Mouse (Mus musculus) layer of hippocampus, adult 2 months (tissue): Measurements from ENCODE around the gene Tll2. TPM values are rescaled to one million over a fixed set of nuclear protein-coding genes. Genes with fewer than 3 reads are reported as not detected.

ENCODE experiments used
- DNase-seq, 2 experiments: peaks; one replicate each; pipeline ENCODE4 v3.0.0; 2022; ENCODE audit warnings: low spot score in 2 of 2
- H3K27ac ChIP-seq: fragments of 200-600 bp; 2 replicates; pipeline ENCODE4 v1.8.1; 2022
- H3K4me3 ChIP-seq: fragments of 200-600 bp; 2 replicates; pipeline ENCODE4 v1.8.1; 2022; ENCODE audit warnings: mild to moderate bottlenecking
- CTCF ChIP-seq: fragments of 200-600 bp; conservative IDR thresholded peaks from 2 replicates; pipeline ENCODE4 v1.8.1; 2022; ENCODE audit warnings: antibody characterized with exemption, mild to moderate bottlenecking, moderate library complexity
- total RNA-seq, 2 experiments: library from RNA; stranded (reverse); gene quantifications; 2 replicates each; pipeline ENCODE4 v1.2.3; 2021

The Tll2 gene
- total RNA-seq, 2 experiments from 2014 or later, result 0.61 to 0.69 TPM

DNA sequence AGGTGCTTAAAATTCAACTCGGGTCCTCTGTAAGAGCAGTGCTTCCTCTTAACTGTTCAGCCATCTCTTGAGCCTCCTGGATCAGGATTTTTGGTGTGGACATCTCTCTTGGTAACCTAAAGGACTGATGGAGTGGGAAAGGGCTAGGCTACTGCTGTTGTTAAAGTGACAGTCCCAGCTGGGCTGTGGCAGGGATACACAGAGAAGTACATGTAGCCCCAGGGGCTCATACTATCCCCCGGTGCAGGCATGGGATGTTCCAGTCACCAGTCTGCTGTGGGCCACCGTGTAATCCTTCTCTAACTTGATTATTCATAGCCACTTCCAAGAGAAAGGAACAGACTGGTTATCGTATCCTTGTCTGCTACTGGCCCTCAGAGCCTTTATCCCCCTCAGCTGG, 109.6 kb downstream of the Tll2 start:
- Histone ChIP-seq H3K4me3 (no peak overlapping the region), H3K27ac (no peak overlapping the region)
- DNase-seq, result no peak
- TF ChIP-seq CTCF, result no peak

DNA sequence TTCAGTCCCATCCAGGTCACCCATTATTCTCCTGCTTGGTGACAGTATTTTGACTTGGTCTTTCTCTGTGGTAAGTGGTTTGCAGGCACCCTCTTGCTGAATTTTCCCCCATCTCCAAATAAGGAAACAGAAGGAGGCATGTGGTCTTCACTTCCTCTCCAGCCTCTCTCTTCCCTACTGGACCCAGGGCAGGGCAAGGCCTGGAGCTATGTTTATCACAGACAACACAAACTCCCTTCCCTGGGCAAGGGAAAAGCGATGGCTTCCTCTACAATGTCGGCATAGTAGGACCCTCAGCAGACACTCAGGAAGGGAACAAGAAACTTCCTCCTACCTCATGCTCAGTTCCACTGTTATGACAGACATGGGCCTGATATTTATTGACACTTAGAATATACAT, 114.7 kb downstream of the Tll2 start:
- Histone ChIP-seq H3K4me3 (no peak overlapping the region), H3K27ac (no peak overlapping the region)
- TF ChIP-seq CTCF, result no peak
- no peak for DNase-seq

DNA sequence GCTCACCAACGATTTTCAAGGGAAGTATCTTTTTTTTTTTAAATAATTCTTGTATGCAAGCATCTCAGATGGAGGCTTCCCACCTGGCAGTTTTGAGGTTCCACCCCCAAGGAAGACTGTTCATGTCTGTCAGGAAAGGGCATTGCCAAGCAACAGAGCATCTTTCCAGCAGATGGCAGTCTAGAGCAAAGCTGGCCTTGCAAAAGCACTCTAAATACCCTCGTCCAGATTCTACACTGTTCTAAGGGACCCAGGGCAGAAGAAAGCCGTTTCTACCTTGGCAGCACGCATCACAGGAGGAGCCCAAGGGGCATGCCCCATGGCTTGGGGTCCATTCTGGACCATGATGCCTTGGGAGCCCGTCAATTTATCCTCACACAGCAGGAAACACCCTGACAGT, 116.8 kb downstream of the Tll2 start:
- peak; percentile 93 for TF ChIP-seq CTCF
- DNase-seq, result peak; percentile 61 to 77
- H3K27ac ChIP-seq, result no peak overlapping the region

DNA sequence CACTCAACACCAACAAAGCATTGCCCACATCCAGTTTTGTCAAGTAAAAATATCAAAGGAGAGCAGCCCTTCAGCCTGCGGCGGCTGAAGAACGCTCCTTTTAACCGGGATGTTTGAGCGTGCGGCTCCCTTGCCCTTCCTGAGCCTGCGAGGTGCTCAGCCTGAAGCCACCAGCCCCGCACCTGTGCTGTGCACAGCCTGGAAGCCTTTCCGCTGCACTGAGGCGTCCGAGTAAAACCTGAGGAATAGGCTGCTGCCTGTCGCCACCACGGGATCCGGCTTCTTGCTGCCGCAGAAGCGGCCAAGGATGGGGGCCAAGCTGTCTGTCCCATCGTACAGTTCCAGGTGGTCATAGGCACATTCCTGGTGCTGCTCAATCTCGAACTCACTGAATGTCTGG, 118.1 kb downstream of the Tll2 start:
- Histone ChIP-seq H3K4me3 (no peak overlapping the region; the same call in 1 of the 2 replicates), H3K27ac (no peak overlapping the region)
- TF ChIP-seq CTCF, result no peak
- DNase-seq, result no peak

More for the DNA sequence above, 116.8 kb downstream of the Tll2 start:
- H3K4me3 ChIP-seq, result no peak overlapping the region

DNA sequence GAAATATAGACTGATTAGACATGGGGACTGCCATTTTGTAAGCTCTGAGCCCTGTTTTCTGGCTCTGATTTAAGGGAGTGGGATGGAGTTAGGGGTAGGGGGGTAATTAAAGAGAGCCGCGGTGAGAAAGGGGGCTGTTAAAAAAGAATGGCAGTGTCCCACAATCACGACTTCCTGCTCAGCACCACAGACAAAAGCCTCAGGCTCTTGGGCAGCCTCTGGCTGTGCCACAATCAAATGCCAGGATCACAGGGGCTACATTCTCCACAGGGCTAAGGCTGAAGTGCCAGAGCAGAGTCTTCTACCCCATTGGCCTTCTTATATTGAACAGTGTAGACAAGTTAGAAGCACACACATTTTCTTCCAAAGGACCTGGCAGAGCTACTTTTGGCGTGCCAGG, 118.7 kb downstream of the Tll2 start:
- Histone ChIP-seq H3K4me3 (no peak overlapping the region), H3K27ac (no peak overlapping the region)
- DNase-seq, result no peak
- no peak for TF ChIP-seq CTCF

DNA sequence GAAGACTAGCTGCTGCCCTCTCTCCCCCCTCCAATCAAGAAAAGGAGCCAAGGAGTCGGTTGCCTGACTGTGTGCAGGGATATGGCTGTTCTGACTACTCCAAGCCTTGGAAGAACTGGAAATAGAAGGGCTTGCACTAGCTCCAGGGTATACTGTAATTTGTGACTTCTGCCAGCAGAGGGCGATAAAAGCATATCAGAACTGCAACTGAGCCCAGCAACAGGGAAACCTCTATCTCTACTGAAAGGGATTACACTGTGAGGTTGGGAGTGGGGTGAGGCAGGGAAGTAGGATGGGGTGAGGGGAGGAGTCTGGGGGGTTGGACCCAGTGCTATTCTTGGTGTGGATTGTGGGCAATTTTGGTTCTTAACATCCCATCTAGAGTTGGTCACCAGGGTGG, 119.9 kb downstream of the Tll2 start:
- no peak overlapping the region for H3K4me3 ChIP-seq
- H3K27ac ChIP-seq, result peak overlapping the region; percentile 32; the same call in 1 of the 2 replicates
- DNase-seq, result peak; percentile 85 to 92
- TF ChIP-seq CTCF, result peak; percentile 86

DNA sequence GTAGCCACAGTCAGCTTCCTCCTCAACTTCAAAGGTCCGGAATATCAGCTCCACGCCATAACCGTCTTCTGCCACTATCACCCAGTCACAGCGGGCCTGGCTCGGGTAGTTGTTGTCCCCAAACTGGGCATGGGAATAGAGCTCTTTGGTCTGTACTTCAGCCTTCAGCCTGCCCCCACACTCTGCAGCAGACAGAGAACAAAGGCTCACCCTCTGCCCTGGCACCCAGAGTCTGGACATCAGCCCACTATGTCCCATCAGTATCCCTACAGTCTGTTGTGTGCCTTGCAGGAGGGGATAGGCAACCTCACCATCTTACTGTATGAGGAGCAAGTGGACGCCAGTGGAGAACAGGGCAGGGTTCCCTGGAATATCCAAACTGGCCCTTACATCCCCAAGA, 120.3 kb downstream of the Tll2 start:
- Histone ChIP-seq H3K4me3 (no peak overlapping the region; the same call in 1 of the 2 replicates), H3K27ac (peak overlapping the region; percentile 73)
- DNase-seq, result no peak
- TF ChIP-seq CTCF, result no peak

DNA sequence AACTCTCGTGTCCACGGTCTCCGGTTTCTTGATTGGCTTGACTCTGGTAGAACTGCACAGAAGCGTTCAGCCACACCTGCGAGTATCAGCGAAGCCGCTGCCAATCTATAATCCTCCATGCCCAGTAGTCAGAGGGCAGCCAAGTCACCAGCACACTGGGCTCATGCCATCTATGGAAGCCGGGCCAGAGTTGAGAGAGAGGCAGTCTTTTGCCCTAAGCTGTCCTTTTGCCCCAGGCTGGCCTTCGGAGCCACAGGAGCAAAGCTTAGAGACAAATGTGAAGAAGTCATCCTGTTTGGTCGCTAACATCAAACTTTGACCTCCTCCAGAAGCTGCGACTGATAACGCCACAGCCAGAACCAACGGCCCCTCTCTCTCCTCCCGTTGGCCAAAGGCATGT, 123.0 kb downstream of the Tll2 start:
- no peak overlapping the region for H3K4me3 ChIP-seq
- no peak for TF ChIP-seq CTCF
- no peak for DNase-seq
- no peak overlapping the region for H3K27ac ChIP-seq

DNA sequence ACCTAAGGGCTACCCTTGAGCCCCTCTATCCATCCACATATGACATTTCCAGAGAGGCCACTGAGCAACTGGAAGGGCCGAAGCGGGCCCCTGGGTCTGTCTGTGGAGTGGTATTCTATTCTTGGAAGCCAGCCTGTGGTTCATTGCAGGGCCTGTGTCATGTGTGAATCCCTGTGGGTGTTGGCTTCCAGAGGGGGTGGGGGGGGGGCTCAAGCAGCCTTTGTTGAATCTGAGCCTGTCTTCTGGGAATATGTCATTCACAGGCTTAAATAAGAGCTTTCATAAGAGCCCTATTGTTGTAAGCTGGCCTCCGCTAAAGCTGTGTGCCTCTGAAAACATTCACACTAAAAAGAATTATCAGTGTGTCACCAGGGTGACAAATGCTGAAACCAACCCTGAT, 125.0 kb downstream of the Tll2 start:
- Histone ChIP-seq H3K27ac (peak overlapping the region; percentile 78), H3K4me3 (no peak overlapping the region)
- TF ChIP-seq CTCF, result no peak
- no peak for DNase-seq

DNA sequence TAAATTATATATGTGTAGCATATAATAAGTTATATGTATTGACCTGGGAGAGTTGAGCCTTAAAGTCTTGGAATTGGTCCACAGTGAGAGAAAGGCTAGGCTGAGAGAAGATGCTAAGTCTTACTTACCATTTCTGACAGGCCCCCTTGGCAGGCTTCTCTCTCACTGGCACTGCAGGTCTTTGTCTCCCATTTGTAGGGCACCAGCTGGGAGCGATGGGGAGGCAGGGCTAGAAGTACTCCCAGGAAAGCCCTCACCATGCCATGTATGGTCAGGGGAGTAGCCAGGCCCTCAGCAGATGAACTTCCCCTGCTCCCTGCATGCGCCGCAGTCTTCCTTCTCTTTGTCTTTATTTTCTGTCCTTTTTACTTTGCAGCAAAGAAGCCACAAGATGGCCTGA, 129.7 kb downstream of the Tll2 start, which contains the start of gene Opalin:
Opalin (minus strand) TSS at position 208 of the 400 bp plus-strand sequence.
- DNase-seq, result no peak
- TF ChIP-seq CTCF, result no peak

DNA sequence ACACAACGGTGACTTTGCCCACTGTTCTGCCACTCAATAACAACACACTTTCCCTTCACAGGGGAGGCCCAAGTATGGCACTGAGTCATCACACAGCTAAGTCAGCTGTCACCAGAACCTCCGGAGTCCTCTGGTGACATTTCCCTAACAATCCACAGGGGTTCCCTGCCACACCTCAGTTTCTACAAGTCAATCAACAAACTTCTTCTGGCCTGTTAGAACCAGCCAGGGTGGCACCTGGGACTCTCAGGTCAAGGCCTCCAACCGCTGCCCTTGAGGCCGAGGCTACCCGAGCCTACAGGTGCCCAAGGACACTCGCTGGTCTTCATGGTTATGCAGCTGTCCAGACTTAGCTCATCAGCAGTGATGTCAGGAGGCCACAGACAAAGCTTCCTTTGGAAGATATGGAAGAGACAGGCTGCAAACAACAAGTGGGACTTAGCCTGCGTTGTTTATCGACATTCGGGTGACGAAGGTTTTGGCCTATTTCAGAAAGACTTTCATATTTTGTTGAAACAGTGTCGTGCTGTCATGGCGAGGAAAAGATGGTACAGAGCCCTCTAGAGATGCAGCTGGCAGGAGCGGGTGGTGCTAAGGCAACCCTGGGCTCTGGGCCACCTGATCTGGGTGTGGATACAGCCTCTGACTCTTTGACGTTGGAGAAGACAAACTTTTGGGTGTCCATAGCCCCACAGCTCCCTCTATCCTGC, 132.7 kb downstream of the Tll2 start:
- no peak overlapping the region for H3K4me3 ChIP-seq

More for the DNA sequence above, 129.7 kb downstream of the Tll2 start, which contains the start of gene Opalin:
- Histone ChIP-seq H3K27ac (peak within 1 kb of the TSS; percentile 63; the same call in 1 of the 2 replicates), H3K4me3 (peak within 1 kb of the TSS; percentile 18; the same call in 1 of the 2 replicates)

DNA sequence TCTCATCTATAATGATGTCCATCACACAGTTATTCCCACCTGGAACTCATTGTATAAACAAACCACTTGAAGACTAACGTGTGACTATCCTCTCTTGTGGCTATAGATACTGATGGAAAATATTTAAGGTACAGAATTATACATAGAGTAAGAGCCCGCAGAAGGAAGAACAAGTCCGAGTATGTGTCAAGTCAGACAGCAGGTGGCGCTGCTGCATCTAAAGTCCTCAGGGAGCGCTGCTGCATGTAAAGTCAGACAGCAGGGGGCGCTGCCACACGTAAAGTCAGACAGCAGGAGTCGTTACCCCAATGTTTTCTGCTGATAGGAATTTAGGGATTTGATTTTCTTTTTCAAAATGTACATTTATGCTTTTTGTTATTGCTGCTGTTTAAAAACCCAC, 135.1 kb downstream of the Tll2 start:
- TF ChIP-seq CTCF, result peak; percentile 98
- no peak overlapping the region for H3K27ac ChIP-seq
- H3K4me3 ChIP-seq, result no peak overlapping the region
- peak; percentile 87 to 97 for DNase-seq

More for the DNA sequence above, 132.7 kb downstream of the Tll2 start:
- peak; percentile 34 to 39 for DNase-seq
- no peak for TF ChIP-seq CTCF
- peak overlapping the region; percentile 63 for H3K27ac ChIP-seq

DNA sequence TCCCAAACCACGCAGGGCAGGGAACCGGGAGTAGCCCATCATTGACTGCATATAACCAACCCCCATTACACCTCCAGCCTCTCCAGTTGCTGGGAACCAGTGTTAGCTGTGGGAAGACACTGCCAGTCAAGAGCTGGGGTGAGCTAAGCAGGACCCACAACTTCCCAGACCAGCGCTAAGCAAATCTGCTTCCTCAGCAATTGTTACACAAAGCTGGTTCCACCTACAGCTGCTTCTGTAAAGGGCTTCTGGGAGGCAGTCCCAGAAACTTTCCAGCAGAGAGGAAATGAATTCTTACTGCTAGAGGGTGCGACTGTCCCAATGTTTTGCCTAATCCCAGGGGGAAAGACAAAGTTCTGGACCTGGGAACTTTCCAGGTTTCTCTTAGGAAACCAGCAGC, 151.9 kb downstream of the Tll2 start:
- no peak for TF ChIP-seq CTCF
- no peak overlapping the region for H3K27ac ChIP-seq
- no peak for DNase-seq
- no peak overlapping the region for H3K4me3 ChIP-seq

DNA sequence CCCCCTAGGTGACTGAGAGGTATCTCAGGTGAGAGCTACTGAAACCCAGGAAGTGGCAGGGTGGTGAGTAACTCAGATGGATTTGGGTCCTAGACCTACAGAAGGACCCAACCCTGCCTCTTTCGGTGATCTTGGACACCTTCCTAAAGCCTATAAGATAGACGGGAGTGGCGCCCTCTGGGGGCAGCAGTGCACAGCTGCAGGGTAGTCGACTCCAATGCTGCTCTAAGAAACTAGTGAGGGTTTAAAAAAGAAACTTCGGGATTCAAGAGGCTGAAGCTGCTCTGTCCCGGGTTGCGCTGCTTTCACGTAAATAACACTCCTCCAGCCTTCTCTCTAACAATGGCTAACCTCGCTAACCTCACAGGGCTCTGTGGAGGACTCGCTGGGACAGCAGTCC, 153.1 kb downstream of the Tll2 start:
- peak; percentile 79 for TF ChIP-seq CTCF
- Histone ChIP-seq H3K4me3 (no peak overlapping the region), H3K27ac (no peak overlapping the region)
- DNase-seq, result peak in 1 of 2 experiments; percentile 28

DNA sequence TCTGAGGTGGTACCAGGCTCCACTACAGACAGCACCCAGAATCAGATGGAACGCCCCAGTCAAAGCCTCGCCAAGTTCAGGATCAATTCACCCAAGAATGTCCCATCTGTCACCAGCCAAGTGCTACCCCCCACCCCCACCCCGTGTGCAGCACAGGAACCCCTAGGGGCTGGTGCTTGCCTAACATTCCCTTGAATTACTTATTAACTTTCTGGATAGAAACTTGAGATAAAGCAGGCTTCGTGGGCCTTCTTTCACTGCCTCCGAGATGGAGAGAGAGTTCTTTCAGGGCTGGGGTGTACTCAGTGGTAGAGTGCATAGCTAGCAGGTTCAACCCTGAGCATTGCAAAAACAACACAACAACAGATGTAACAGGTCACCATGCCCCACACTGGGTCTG, 154.4 kb downstream of the Tll2 start:
- Histone ChIP-seq H3K27ac (no peak overlapping the region), H3K4me3 (no peak overlapping the region)
- TF ChIP-seq CTCF, result no peak
- DNase-seq, result no peak
